Mouse (Mus musculus) liver, embryonic 12.5 days (tissue): Measurements from ENCODE around the gene Rtl5. TPM values are rescaled to one million over a fixed set of nuclear protein-coding genes. Genes with fewer than 3 reads are reported as not detected.

Source experiments
- ATAC-seq: fragments of 200-750 bp; cut with Nextera tagmentation; 2 replicates; pipeline ENCODE4 v1.8.0; 2017; ENCODE audit warnings: moderate number of reproducible peaks, mild to moderate bottlenecking, moderate library complexity
- H3K27ac ChIP-seq: fragments of 300-500 bp; sonication (generic); 2 replicates; pipeline ENCODE4 v1.5.1; 2016; ENCODE audit warnings: mild to moderate bottlenecking
- H3K27me3 ChIP-seq: fragments of 300-500 bp; sonication (generic); replicated peaks from 2 replicates; pipeline ENCODE4 v1.6.1; 2016; ENCODE audit warnings: mild to moderate bottlenecking, moderate library complexity
- H3K36me3 ChIP-seq: fragments of 300-500 bp; sonication (generic); 2 replicates; pipeline ENCODE4 v1.6.1; 2016; ENCODE audit warnings: mild to moderate bottlenecking, moderate library complexity
- H3K4me1 ChIP-seq: fragments of 300-500 bp; sonication (generic); 2 replicates; pipeline ENCODE4 v1.6.1; 2016
- H3K4me2 ChIP-seq: fragments of 300-500 bp; sonication (generic); 2 replicates; pipeline ENCODE4 v1.6.1; 2016; ENCODE audit warnings: mild to moderate bottlenecking, moderate library complexity
- H3K4me3 ChIP-seq: fragments of 300-500 bp; sonication (generic); 2 replicates; pipeline ENCODE4 v1.5.1; 2016; ENCODE audit warnings: mild to moderate bottlenecking, moderate library complexity
- H3K9ac ChIP-seq: fragments of 300-500 bp; sonication (generic); 2 replicates; pipeline ENCODE4 v1.6.1; 2016; ENCODE audit warnings: mild to moderate bottlenecking, moderate library complexity
- H3K9me3 ChIP-seq: fragments of 300-500 bp; sonication (generic); replicated peaks from 2 replicates; pipeline ENCODE4 v1.6.1; 2016; ENCODE audit warnings: mild to moderate bottlenecking, moderate library complexity
- WGBS: fragments of 180-500 bp; shearing (Covaris S2); methylation state at CpG from one replicate; pipeline ENCODE4 v1.1.7; 2016; ENCODE audit not compliant: insufficient replicate concordance; 5-methylcytosine and 5-hydroxymethylcytosine counted together
- polyA plus RNA-seq: library from polyadenylated mRNA; unstranded; fragments of >200 nt; fragmentation: Nextera tagmentation; extraction: Ambion mirVana; gene quantifications from 2 replicates; pipeline ENCODE4 v1.2.1, GENCODE M21; 2016

Gene Rtl5
- polyA plus RNA-seq, 1 experiment from 2014 or later = 0.12 TPM

- Histone ChIP-seq H3K9me3 (no peaks in the 10 kb centered on the region), H3K4me2 (no peak overlapping the region), H3K9ac (no peak overlapping the region), H3K4me3 (no peak overlapping the region), H3K36me3 (no peaks in the 10 kb centered on the region), H3K27me3 (peaks cover 19% of the 10 kb centered on the region), H3K4me1 (peaks cover 19% of the 10 kb centered on the region), H3K27ac (no peak overlapping the region)
- 66% methylated on average over 8 of the region's 8 CpGs for WGBS
- ATAC-seq = no peak
Measured at GRCm38 (mm10) chrX:102032431-102032830, 38.7 kb downstream of the Rtl5 start.

- ATAC-seq = no peak
- 37% methylated on average over 6 of the region's 6 CpGs for WGBS
- Histone ChIP-seq H3K4me1 (peaks cover 14% of the 10 kb centered on the region), H3K27me3 (peaks cover 13% of the 10 kb centered on the region), H3K4me2 (no peak overlapping the region), H3K27ac (no peak overlapping the region), H3K9me3 (no peaks in the 10 kb centered on the region), H3K4me3 (no peak overlapping the region), H3K9ac (no peak overlapping the region), H3K36me3 (no peaks in the 10 kb centered on the region)
Measured at GRCm38 (mm10) chrX:102031851-102032250, 39.3 kb downstream of the Rtl5 start.

- H3K4me3 ChIP-seq = no peak overlapping the region
- peaks cover 28% of the 10 kb centered on the region; the same call in 1 of the 2 replicates for H3K27me3 ChIP-seq
- no peak for ATAC-seq
- no peaks in the 10 kb centered on the region for H3K9me3 ChIP-seq
- H3K9ac ChIP-seq = no peak overlapping the region
- no peaks in the 10 kb centered on the region for H3K4me1 ChIP-seq
- H3K27ac ChIP-seq = no peak overlapping the region
- H3K36me3 ChIP-seq = no peaks in the 10 kb centered on the region
- H3K4me2 ChIP-seq = no peak overlapping the region
- WGBS = 54% methylated on average over 3 of the region's 3 CpGs
Measured at GRCm38 (mm10) chrX:102024976-102025375, 46.1 kb downstream of the Rtl5 start.

- Histone ChIP-seq H3K27me3 (peaks cover 54% of the 10 kb centered on the region), H3K4me3 (no peak overlapping the region), H3K4me2 (no peak overlapping the region), H3K36me3 (no peaks in the 10 kb centered on the region), H3K4me1 (no peaks in the 10 kb centered on the region), H3K27ac (no peak overlapping the region), H3K9ac (no peak overlapping the region), H3K9me3 (no peaks in the 10 kb centered on the region)
- WGBS = 59% methylated on average over 7 of the region's 7 CpGs
- no peak for ATAC-seq
Measured at GRCm38 (mm10) chrX:102019471-102020240, 51.4 kb downstream of the Rtl5 start.

- ATAC-seq = no peak
Measured at GRCm38 (mm10) chrX:102018890-102019289, 52.2 kb downstream of the Rtl5 start.

GRCm38 (mm10) chrX:102017213-102017923, 53.7 kb downstream of the Rtl5 start:
- H3K4me1 ChIP-seq = no peaks in the 10 kb centered on the region
- WGBS = 21% methylated on average over 9 of the region's 9 CpGs
- H3K9me3 ChIP-seq = no peaks in the 10 kb centered on the region
- H3K27me3 ChIP-seq = peaks cover 62% of the 10 kb centered on the region
- H3K36me3 ChIP-seq = no peaks in the 10 kb centered on the region
- H3K27ac ChIP-seq = no peak overlapping the region
- ATAC-seq = no peak
- no peak overlapping the region for H3K4me2 ChIP-seq
- no peak overlapping the region for H3K4me3 ChIP-seq
- no peak overlapping the region for H3K9ac ChIP-seq

More at GRCm38 (mm10) chrX:102018890-102019289, 52.2 kb downstream of the Rtl5 start:
- Histone ChIP-seq H3K4me1 (no peaks in the 10 kb centered on the region), H3K27me3 (peaks cover 61% of the 10 kb centered on the region), H3K36me3 (no peaks in the 10 kb centered on the region), H3K4me2 (0 out of 2 replicates have a peak overlapping the region, but pooled peaks have one; percentile 5), H3K4me3 (no peak overlapping the region), H3K27ac (no peak overlapping the region), H3K9ac (no peak overlapping the region), H3K9me3 (no peaks in the 10 kb centered on the region)
- WGBS = 33% methylated on average over 3 of the region's 3 CpGs

Other genes with a start within 250 kb of the Rtl5 start
- 2.4 and 4.4 TPM in 2 replicates for gene Nhsl2, start 221.9 kb downstream of the Rtl5 start, polyA plus RNA-seq
- 52.7 and 65.9 TPM in 2 replicates for gene Pin4, start 48.1 kb upstream of the Rtl5 start, polyA plus RNA-seq
- 16.1 and 17.0 TPM in 2 replicates for gene Ercc6l, start 85.8 kb upstream of the Rtl5 start, polyA plus RNA-seq
- 627 and 649 TPM in 2 replicates for gene Rps4x, start 118.1 kb upstream of the Rtl5 start, polyA plus RNA-seq
- 76.3 and 81.3 TPM in 2 replicates for gene Cited1, start 180.9 kb upstream of the Rtl5 start, polyA plus RNA-seq